Mouse (Mus musculus) right cerebral cortex, adult 2 months (tissue): ENCODE results near the gene Meiob.
A peak's percentile ranks its signal among the peaks of the same experiment; 100 is the strongest.

Experiments
- DNase-seq, 2 experiments: peaks; one replicate each; pipeline ENCODE4 v3.0.0; 2021 to 2022; ENCODE audit warnings: low spot score in 2 of 2

The Meiob gene

GRCm38 (mm10) chr17:24873695-24874404 is 69.8 kb downstream of the Meiob start:
- DNase-seq, result no peak

- DNase-seq, result no peak
Measured at GRCm38 (mm10) chr17:24874405-24874745, 70.3 kb downstream of the Meiob start.

- no peak for DNase-seq
Measured at GRCm38 (mm10) chr17:24874989-24875388, 70.9 kb downstream of the Meiob start.

- no peak for DNase-seq
Measured at GRCm38 (mm10) chr17:24877336-24878116, 73.4 kb downstream of the Meiob start.

GRCm38 (mm10) chr17:24878117-24878397 is 74.0 kb downstream of the Meiob start:
- DNase-seq, result no peak

- DNase-seq, result no peak
Measured at GRCm38 (mm10) chr17:24878531-24878930, 74.4 kb downstream of the Meiob start.

- no peak for DNase-seq
Measured at GRCm38 (mm10) chr17:24881738-24882440, 77.8 kb downstream of the Meiob start.

- DNase-seq, result no peak
Measured at GRCm38 (mm10) chr17:24884391-24884790, 80.3 kb downstream of the Meiob start.

- no peak for DNase-seq
Measured at GRCm38 (mm10) chr17:24885356-24886133, 81.5 kb downstream of the Meiob start.

GRCm38 (mm10) chr17:24886134-24886931 is 82.2 kb downstream of the Meiob start, which contains the start of the genes Nubp2 and Spsb3:
Nubp2 (minus strand) TSS chr17:24886349.
Spsb3 (plus strand) TSS chr17:24886643.
- DNase-seq, result peak; percentile 99 to 100

GRCm38 (mm10) chr17:24886932-24887271 is 82.8 kb downstream of the Meiob start:
- peak in 1 of 2 experiments; percentile 57 for DNase-seq

- DNase-seq, result no peak
Measured at GRCm38 (mm10) chr17:24887291-24888080, 83.4 kb downstream of the Meiob start.

- DNase-seq, result no peak
Measured at GRCm38 (mm10) chr17:24888862-24889261, 84.8 kb downstream of the Meiob start.
